Mouse (Mus musculus): Measurements from ENCODE around the gene Apoa5. TPM values are rescaled to one million over a fixed set of nuclear protein-coding genes. Genes with fewer than 3 reads are reported as not detected.
A peak's percentile ranks its signal among the peaks of the same experiment; 100 is the strongest.

Apoa5 gene
- polyA plus RNA-seq, 1 experiment from 2014 or later, result not detected

GRCm38 (mm10) chr9:46240526-46241153 is 27.8 kb upstream of the Apoa5 start, which contains the start of gene Apoa4:
Gene Apoa4, plus strand, starts transcription at chr9:46240696.
- 58% methylated on average over 7 of the region's 7 CpGs for WGBS
- Histone ChIP-seq H3K36me3 (no peaks in the 10 kb centered on the region), H3K27me3 (no peaks in the 10 kb centered on the region), H3K4me2 (no peak within 1 kb of the TSS), H3K9me3 (replicated peaks) (no peaks in the 10 kb centered on the region), H3K27ac (no peak within 1 kb of the TSS), H3K9ac (no peak within 1 kb of the TSS), H3K4me3 (replicated peaks) (no peak within 1 kb of the TSS), H3K4me1 (no peaks in the 10 kb centered on the region)
- no peak for ATAC-seq (replicated peaks; ENCODE audit: low FRiP score)

- ATAC-seq (replicated peaks; ENCODE audit: low FRiP score), result no peak
- Histone ChIP-seq H3K9me3 (replicated peaks) (no peaks in the 10 kb centered on the region), H3K4me1 (no peaks in the 10 kb centered on the region), H3K4me3 (replicated peaks) (no peak overlapping the region), H3K27me3 (no peaks in the 10 kb centered on the region), H3K36me3 (no peaks in the 10 kb centered on the region), H3K4me2 (no peak overlapping the region), H3K27ac (no peak overlapping the region), H3K9ac (no peak overlapping the region)
- WGBS, result 81% methylated on average over 2 of the region's 2 CpGs
These were observed 26.6 kb upstream of the Apoa5 start for GRCm38 (mm10) chr9:46241818-46242217.

- no peak overlapping the region for H3K4me2 ChIP-seq
- ATAC-seq (replicated peaks; ENCODE audit: low FRiP score), result no peak
- no peaks in the 10 kb centered on the region for H3K36me3 ChIP-seq
- H3K4me3 ChIP-seq (replicated peaks), result no peak overlapping the region
- no peaks in the 10 kb centered on the region for H3K27me3 ChIP-seq
- WGBS, result 52% methylated on average over 4 of the region's 4 CpGs
- H3K4me1 ChIP-seq, result no peaks in the 10 kb centered on the region
- no peak overlapping the region for H3K9ac ChIP-seq
- H3K9me3 ChIP-seq (replicated peaks), result no peaks in the 10 kb centered on the region
- H3K27ac ChIP-seq, result no peak overlapping the region
These were observed 25.3 kb upstream of the Apoa5 start for GRCm38 (mm10) chr9:46243122-46243521.

- H3K4me2 ChIP-seq, result no peak overlapping the region
- H3K27ac ChIP-seq, result no peak overlapping the region
- WGBS, result 55% methylated on average over 8 of the region's 8 CpGs
- no peaks in the 10 kb centered on the region for H3K4me1 ChIP-seq
- H3K9ac ChIP-seq, result no peak overlapping the region
- H3K36me3 ChIP-seq, result no peaks in the 10 kb centered on the region
- H3K4me3 ChIP-seq (replicated peaks), result no peak overlapping the region
- H3K27me3 ChIP-seq, result no peaks in the 10 kb centered on the region
- ATAC-seq (replicated peaks; ENCODE audit: low FRiP score), result no peak
- no peaks in the 10 kb centered on the region for H3K9me3 ChIP-seq (replicated peaks)
These were observed 24.8 kb upstream of the Apoa5 start for GRCm38 (mm10) chr9:46243584-46243983.

GRCm38 (mm10) chr9:46246752-46247324 is 21.6 kb upstream of the Apoa5 start:
- Histone ChIP-seq H3K27me3 (no peaks in the 10 kb centered on the region), H3K9ac (no peak overlapping the region), H3K4me1 (no peaks in the 10 kb centered on the region), H3K9me3 (replicated peaks) (no peaks in the 10 kb centered on the region), H3K4me3 (replicated peaks) (no peak overlapping the region), H3K36me3 (no peaks in the 10 kb centered on the region), H3K27ac (no peak overlapping the region), H3K4me2 (peak overlapping the region; percentile 33; the same call in 1 of the 2 replicates)
- ATAC-seq (replicated peaks; ENCODE audit: low FRiP score), result no peak
- 20% methylated on average over 11 of the region's 11 CpGs for WGBS

GRCm38 (mm10) chr9:46256177-46256576 is 12.3 kb upstream of the Apoa5 start:
- Histone ChIP-seq H3K27me3 (no peaks in the 10 kb centered on the region), H3K9me3 (replicated peaks) (no peaks in the 10 kb centered on the region), H3K36me3 (no peaks in the 10 kb centered on the region), H3K27ac (no peak overlapping the region), H3K4me2 (no peak overlapping the region), H3K4me1 (no peaks in the 10 kb centered on the region), H3K4me3 (replicated peaks) (no peak overlapping the region), H3K9ac (no peak overlapping the region)
- WGBS, result 87% methylated on average over 7 of the region's 7 CpGs
- no peak for ATAC-seq (replicated peaks; ENCODE audit: low FRiP score)

- ATAC-seq (replicated peaks; ENCODE audit: low FRiP score), result no peak
- Histone ChIP-seq H3K27ac (no peak overlapping the region), H3K9me3 (replicated peaks) (no peaks in the 10 kb centered on the region), H3K4me2 (no peak overlapping the region), H3K4me1 (no peaks in the 10 kb centered on the region), H3K27me3 (no peaks in the 10 kb centered on the region), H3K4me3 (replicated peaks) (no peak overlapping the region), H3K9ac (no peak overlapping the region), H3K36me3 (no peaks in the 10 kb centered on the region)
- WGBS, result 91% methylated on average over 10 of the region's 10 CpGs
These were observed 11.6 kb upstream of the Apoa5 start for GRCm38 (mm10) chr9:46256658-46257385.

GRCm38 (mm10) chr9:46257546-46257945 is 10.9 kb upstream of the Apoa5 start:
- no peaks in the 10 kb centered on the region for H3K36me3 ChIP-seq
- H3K9ac ChIP-seq, result no peak overlapping the region
- peak overlapping the region; percentile 34; the same call in 1 of the 2 replicates for H3K27ac ChIP-seq
- no peaks in the 10 kb centered on the region for H3K4me1 ChIP-seq
- ATAC-seq (replicated peaks; ENCODE audit: low FRiP score), result no peak
- WGBS, result 81% methylated on average over 3 of the region's 3 CpGs
- no peak overlapping the region for H3K4me2 ChIP-seq
- no peak overlapping the region for H3K4me3 ChIP-seq (replicated peaks)
- no peaks in the 10 kb centered on the region for H3K9me3 ChIP-seq (replicated peaks)
- H3K27me3 ChIP-seq, result no peaks in the 10 kb centered on the region

- Histone ChIP-seq H3K9me3 (replicated peaks) (no peaks in the 10 kb centered on the region), H3K4me1 (no peaks in the 10 kb centered on the region), H3K36me3 (no peaks in the 10 kb centered on the region), H3K27ac (no peak overlapping the region), H3K9ac (no peak overlapping the region), H3K27me3 (no peaks in the 10 kb centered on the region), H3K4me3 (replicated peaks) (no peak overlapping the region), H3K4me2 (no peak overlapping the region)
- no peak for ATAC-seq (replicated peaks; ENCODE audit: low FRiP score)
- WGBS, result 91% methylated on average over 6 of the region's 6 CpGs
These were observed 9.3 kb upstream of the Apoa5 start for GRCm38 (mm10) chr9:46259111-46259510.

GRCm38 (mm10) chr9:46261131-46261530 is 7.3 kb upstream of the Apoa5 start:
- ATAC-seq (replicated peaks; ENCODE audit: low FRiP score), result no peak
- 83% methylated on average over 7 of the region's 7 CpGs for WGBS
- Histone ChIP-seq H3K4me2 (no peak overlapping the region), H3K27me3 (no peaks in the 10 kb centered on the region), H3K36me3 (no peaks in the 10 kb centered on the region), H3K9me3 (replicated peaks) (no peaks in the 10 kb centered on the region), H3K9ac (no peak overlapping the region), H3K27ac (no peak overlapping the region), H3K4me3 (replicated peaks) (no peak overlapping the region), H3K4me1 (no peaks in the 10 kb centered on the region)

- H3K27me3 ChIP-seq, result peaks cover 26% of the 10 kb centered on the region
- no peak overlapping the region for H3K27ac ChIP-seq
- no peaks in the 10 kb centered on the region for H3K36me3 ChIP-seq
- 85% methylated on average over 5 of the region's 5 CpGs for WGBS
- ATAC-seq (replicated peaks; ENCODE audit: low FRiP score), result no peak
- H3K4me2 ChIP-seq, result no peak overlapping the region
- no peaks in the 10 kb centered on the region for H3K9me3 ChIP-seq (replicated peaks)
- H3K9ac ChIP-seq, result no peak overlapping the region
- peaks cover 23% of the 10 kb centered on the region for H3K4me1 ChIP-seq
- H3K4me3 ChIP-seq (replicated peaks), result no peak overlapping the region
These were observed 692 bp downstream of the Apoa5 start for GRCm38 (mm10) chr9:46269125-46269524.

GRCm38 (mm10) chr9:46270782-46271181 is 2.3 kb downstream of the Apoa5 start:
- peaks cover 26% of the 10 kb centered on the region for H3K27me3 ChIP-seq
- no peak overlapping the region for H3K9ac ChIP-seq
- H3K9me3 ChIP-seq (replicated peaks), result no peaks in the 10 kb centered on the region
- no peak for ATAC-seq (replicated peaks; ENCODE audit: low FRiP score)
- peaks cover 29% of the 10 kb centered on the region for H3K4me1 ChIP-seq
- H3K4me2 ChIP-seq, result no peak overlapping the region
- H3K27ac ChIP-seq, result no peak overlapping the region
- 96% methylated on average over 4 of the region's 4 CpGs for WGBS
- peaks cover 16% of the 10 kb centered on the region for H3K36me3 ChIP-seq
- H3K4me3 ChIP-seq (replicated peaks), result no peak overlapping the region
